Mouse (Mus musculus) layer of hippocampus, adult 2 months (tissue): ENCODE measurements around the gene Tmppe. TPM values are rescaled to one million over a fixed set of nuclear protein-coding genes. Genes with fewer than 3 reads are reported as not detected.

Source experiments
- DNase-seq, 2 experiments: peaks; one replicate each; pipeline ENCODE4 v3.0.0; 2022; ENCODE audit warnings: low spot score in 2 of 2
- H3K27ac ChIP-seq: fragments of 200-600 bp; 2 replicates; pipeline ENCODE4 v1.8.1; 2022
- H3K4me3 ChIP-seq: fragments of 200-600 bp; 2 replicates; pipeline ENCODE4 v1.8.1; 2022; ENCODE audit warnings: mild to moderate bottlenecking
- CTCF ChIP-seq: fragments of 200-600 bp; conservative IDR thresholded peaks from 2 replicates; pipeline ENCODE4 v1.8.1; 2022; ENCODE audit warnings: antibody characterized with exemption, mild to moderate bottlenecking, moderate library complexity
- total RNA-seq, 2 experiments: library from RNA; stranded (reverse); gene quantifications; 2 replicates each; pipeline ENCODE4 v1.2.3; 2021

Tmppe gene
- total RNA-seq, 2 experiments from 2014 or later = 10.3 to 10.8 TPM

GRCm38 (mm10) chr9:114428103-114428834 lies 27.4 kb downstream of the Tmppe start:
- no peak overlapping the region for H3K27ac ChIP-seq
- no peak for DNase-seq
- no peak for TF ChIP-seq CTCF
- H3K4me3 ChIP-seq = no peak overlapping the region

DNA sequence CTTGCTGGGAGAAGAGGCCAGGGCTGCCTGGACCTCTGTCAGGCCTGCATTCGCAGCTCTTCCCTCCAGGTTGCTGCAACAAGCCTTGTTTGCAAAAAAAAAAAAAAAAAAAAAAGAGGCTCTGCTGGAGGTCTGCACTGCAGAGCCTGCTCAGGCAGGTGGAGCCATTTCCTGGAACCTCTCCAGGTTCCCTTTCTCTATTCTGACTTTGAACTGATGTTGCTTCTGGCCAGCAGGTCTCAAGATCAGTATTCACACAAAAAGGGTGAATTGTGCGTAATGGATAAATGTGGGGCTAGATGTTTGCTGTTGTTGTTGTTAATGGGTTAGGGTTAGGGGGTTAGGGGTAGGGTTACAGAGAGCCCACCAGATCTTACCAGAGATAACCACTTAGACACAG lies 34.8 kb downstream of the Tmppe start:
- no peak for TF ChIP-seq CTCF
- DNase-seq = no peak
- H3K4me3 ChIP-seq = no peak overlapping the region
- H3K27ac ChIP-seq = no peak overlapping the region

DNA sequence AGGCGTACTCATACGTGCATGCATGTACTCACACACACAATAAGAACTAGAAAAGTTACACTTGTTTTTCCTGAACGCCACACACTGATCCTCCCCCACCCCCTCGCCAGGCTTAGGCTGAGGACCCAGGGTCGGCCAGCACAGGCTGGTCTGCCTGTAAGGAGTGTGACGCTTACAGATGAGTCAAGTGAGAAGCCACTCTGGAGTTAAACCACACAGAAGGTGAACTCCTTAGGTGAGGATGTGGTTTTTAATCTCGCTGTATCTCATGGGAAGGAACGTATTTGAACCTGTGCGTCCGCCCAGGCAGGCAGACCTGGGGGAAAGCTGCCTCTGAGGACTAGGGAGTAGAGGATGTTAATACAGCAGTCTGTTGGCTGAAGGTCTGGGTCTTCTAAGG lies 39.6 kb downstream of the Tmppe start:
- no peak overlapping the region for H3K4me3 ChIP-seq
- no peak overlapping the region for H3K27ac ChIP-seq
- no peak for DNase-seq
- TF ChIP-seq CTCF = no peak

GRCm38 (mm10) chr9:114442225-114442624 lies 41.3 kb downstream of the Tmppe start:
- no peak overlapping the region for H3K27ac ChIP-seq
- no peak for TF ChIP-seq CTCF
- no peak for DNase-seq
- no peak overlapping the region for H3K4me3 ChIP-seq

- no peak for TF ChIP-seq CTCF
- DNase-seq = no peak
- H3K27ac ChIP-seq = no peak overlapping the region
- no peak overlapping the region for H3K4me3 ChIP-seq
Observed at GRCm38 (mm10) chr9:114442893-114443292, 42.0 kb downstream of the Tmppe start.

- no peak for TF ChIP-seq CTCF
Observed at GRCm38 (mm10) chr9:114443351-114443750, 42.4 kb downstream of the Tmppe start.

DNA sequence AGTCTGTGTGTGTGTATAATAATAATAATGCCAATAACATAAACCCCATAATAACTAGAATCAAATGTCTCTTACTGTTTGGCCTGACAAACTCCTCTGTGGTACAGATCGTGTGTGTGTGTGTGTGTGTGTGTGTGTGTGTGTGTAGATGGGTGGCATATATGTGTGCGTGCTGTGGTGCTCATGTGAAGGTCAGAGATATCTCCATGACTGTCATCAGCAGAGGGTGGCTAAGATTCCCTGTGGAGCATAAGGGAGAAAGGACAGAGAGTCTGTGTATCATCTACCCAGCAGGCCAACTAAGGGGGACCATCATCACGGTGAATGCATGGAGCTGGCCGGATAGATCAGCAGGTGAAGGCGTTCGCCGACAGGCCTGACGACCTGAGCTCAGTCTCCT lies 46.0 kb downstream of the Tmppe start:
- H3K4me3 ChIP-seq = no peak overlapping the region

More at GRCm38 (mm10) chr9:114443351-114443750, 42.4 kb downstream of the Tmppe start:
- DNase-seq = no peak
- no peak overlapping the region for H3K4me3 ChIP-seq
- H3K27ac ChIP-seq = no peak overlapping the region

GRCm38 (mm10) chr9:114448700-114449099 lies 47.8 kb downstream of the Tmppe start:
- no peak for TF ChIP-seq CTCF
- H3K27ac ChIP-seq = no peak overlapping the region
- H3K4me3 ChIP-seq = no peak overlapping the region
- no peak for DNase-seq

More for the DNA sequence above, 46.0 kb downstream of the Tmppe start:
- H3K27ac ChIP-seq = no peak overlapping the region
- DNase-seq = no peak
- no peak for TF ChIP-seq CTCF

- no peak overlapping the region for H3K4me3 ChIP-seq
- H3K27ac ChIP-seq = no peak overlapping the region
- no peak for TF ChIP-seq CTCF
- no peak for DNase-seq
Observed at GRCm38 (mm10) chr9:114449120-114449754, 48.3 kb downstream of the Tmppe start.

DNA sequence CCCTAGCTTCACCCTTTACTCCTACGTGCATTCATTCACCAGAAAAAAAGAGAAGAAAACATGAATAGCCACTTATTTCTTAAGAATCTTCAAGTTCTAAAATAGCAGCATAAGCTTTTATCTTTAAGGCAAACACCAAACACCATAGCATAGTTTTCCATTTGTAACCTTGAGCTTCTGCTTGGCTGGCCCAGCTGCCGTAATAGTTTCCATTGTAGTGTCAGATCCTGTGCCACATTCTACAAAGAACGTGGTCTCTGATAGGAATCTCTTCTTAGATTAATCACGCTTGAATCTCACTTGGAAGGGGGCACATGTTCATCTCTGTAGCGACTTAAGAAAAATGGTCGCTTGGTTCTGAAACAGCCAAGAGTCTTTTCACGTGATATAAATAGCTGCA lies 50.7 kb downstream of the Tmppe start:
- DNase-seq = no peak
- TF ChIP-seq CTCF = no peak
- Histone ChIP-seq H3K27ac (no peak overlapping the region), H3K4me3 (no peak overlapping the region)

DNA sequence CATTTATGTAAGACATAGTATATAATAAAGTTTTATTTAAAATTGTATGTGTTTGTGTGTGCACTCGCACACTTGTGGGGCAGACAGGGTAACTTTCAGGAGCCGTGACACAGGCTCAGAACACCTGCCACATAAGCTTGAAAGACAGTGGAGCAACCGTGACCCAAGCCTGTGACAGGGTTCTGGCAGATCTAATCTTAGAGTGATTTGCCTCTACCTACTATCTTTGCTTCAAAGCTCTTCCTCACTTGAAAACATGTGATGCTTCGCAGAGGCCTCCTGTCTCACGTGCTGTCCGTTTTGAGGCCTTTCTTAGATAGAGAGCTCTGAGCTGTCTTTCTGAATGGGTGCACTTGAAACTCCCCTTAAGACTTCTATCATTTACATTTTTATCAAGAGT lies 51.5 kb downstream of the Tmppe start:
- no peak overlapping the region for H3K4me3 ChIP-seq
- no peak for DNase-seq
- TF ChIP-seq CTCF = no peak
- no peak overlapping the region for H3K27ac ChIP-seq

DNA sequence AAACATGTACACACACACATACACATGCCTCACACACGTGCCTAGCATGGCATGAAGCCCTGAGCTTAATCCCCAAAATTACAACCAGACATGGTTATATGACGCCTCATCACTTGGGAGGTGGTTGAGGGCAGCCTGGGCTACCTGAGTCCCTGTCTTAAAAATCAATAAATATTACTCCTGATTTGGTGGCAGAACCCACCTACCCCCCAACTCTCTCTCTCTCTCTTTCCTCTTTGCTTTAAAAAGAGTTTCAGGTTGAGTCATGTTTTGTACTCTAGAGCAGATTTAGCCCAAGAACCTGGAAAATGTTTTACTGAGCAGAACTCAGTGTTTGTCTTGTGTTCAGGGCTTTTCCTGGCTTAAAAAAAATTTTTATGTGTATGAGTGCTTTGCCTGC lies 54.5 kb downstream of the Tmppe start:
- no peak for DNase-seq
- Histone ChIP-seq H3K4me3 (no peak overlapping the region), H3K27ac (no peak overlapping the region)
- no peak for TF ChIP-seq CTCF

Other genes starting within 250 kb of the Tmppe start
- gene Bcl2a1c, start 71.0 kb upstream of the Tmppe start, total RNA-seq = not detected
- 1 to 10 TPM; 5.4 to 6.0 TPM for gene Crtap, start 10.4 kb upstream of the Tmppe start, total RNA-seq
- 10 to 100 TPM; 21.9 to 22.1 TPM for gene Glb1, start within 50 bp of the Tmppe start, total RNA-seq
- not detected for gene Ccr4, start 103.8 kb downstream of the Tmppe start, total RNA-seq
- not detected for gene C130032M10Rik, start 114.6 kb downstream of the Tmppe start, total RNA-seq
- 1 to 10 TPM; 1.3 to 1.4 TPM for gene Trim71, start 163.3 kb downstream of the Tmppe start, total RNA-seq
- gene Cnot10, start 239.1 kb downstream of the Tmppe start, total RNA-seq = 10 to 100 TPM; 51.4 to 56.1 TPM